Mouse (Mus musculus): ENCODE data around the gene Eif4a1.

DNA sequence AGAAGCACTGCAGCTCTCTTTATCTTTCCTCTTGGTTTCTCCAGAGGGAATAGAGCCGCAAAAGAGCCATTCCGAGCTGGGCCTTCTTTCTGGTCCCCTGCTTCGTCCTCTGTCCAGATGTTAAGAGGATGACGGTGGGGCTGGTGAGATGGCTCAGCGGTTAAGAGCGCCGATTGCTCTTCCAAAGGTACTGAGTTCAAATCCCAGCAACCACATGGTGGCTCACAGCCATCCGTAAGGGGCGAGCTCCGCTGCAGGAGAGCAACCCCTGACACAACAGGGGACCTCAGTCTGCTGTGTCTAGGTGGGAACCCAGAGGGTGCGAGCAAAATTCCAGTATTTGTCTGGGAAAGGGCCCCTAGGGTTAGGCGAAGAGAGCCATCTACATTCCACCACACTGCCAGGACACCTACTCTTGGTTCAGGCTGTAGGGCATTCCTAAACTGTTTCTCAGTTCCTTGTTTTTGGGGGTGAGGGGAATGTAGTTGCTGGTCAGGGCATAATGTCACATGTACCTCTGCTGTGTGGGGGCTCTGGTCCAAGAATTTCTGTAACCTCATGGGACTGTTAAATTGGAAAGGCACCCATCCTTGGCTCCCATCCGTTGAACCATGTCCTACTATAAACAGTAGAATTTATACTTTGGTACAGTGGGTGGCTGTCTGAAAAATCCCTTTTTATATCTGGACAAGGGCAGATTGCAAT is 9.1 kb downstream of the Eif4a1 start:
- TF ChIP-seq ZNF384 (IDR thresholded peaks at IDR 0.05; ENCODE audit: low read depth, low read length) (no peak), CHD2 (IDR thresholded peaks at IDR 0.05; ENCODE audit: low read depth, low read length) (no peak)

All from ES-E14 (cell line).